In genomic region chr17:30559536-30559935, GRCm38 (mm10) we compare ENCODE assay signal across 8 mouse cellular contexts. TPM values are rescaled to one million over a fixed set of nuclear protein-coding genes. Genes with fewer than 3 reads are reported as not detected.
DNase-seq lines count a peak whose midpoint lies in the region; ATAC-seq and TF ChIP-seq lines count a peak whose summit lies in the region.
"Had no signal": no experiment of that assay in that cellular context is flagged by ENCODE, and none has a peak within 500 bp of the region (broad histone marks: within the 10 kb centered on the region; RNA-seq: fewer than 3 reads in every experiment).

No protein-coding gene starts in this region.

- no peak for ATAC-seq in limb, embryonic 11.5 days (ENCODE audit: insufficient number of reproducible peaks, low FRiP score, low TSS enrichment, low read depth)
- peak; percentile 64 for ATAC-seq in G1E (ENCODE audit: extremely low read depth, insufficient number of reproducible peaks, low FRiP score, poor library complexity, severe bottlenecking)

- no peak overlapping the region for H3K9ac ChIP-seq in limb, embryonic 11.5 days (ENCODE audit: low read length)
- H3K9ac ChIP-seq: hindbrain, embryonic 15.5 days had no signal

- peaks cover 6% of the 10 kb centered on the region; the same call in 1 of the 2 replicates for H3K4me1 ChIP-seq in limb, embryonic 11.5 days (ENCODE audit: control insufficient read depth, insufficient read depth, low read length)
- peaks cover 13% of the 10 kb centered on the region for H3K4me1 ChIP-seq in limb, embryonic 10.5 days
- peaks cover 4% of the 10 kb centered on the region; the same call in 1 of the 2 replicates for H3K4me1 ChIP-seq in G1E (ENCODE audit: insufficient read depth, low read depth, low read length)
- peaks cover 5% of the 10 kb centered on the region; the same call in 1 of the 2 replicates for H3K4me1 ChIP-seq in small intestine, adult 2 months (ENCODE audit: control insufficient read depth, insufficient read depth, insufficient read length, low read length)
- H3K4me1 ChIP-seq: hindbrain, embryonic 15.5 days had no signal

- intact Hi-C loops in left cerebral cortex, postnatal 4 days (cut with DNase I), result no loop called here

- H3K4me2 ChIP-seq in limb, embryonic 11.5 days (ENCODE audit: low read depth, severe bottlenecking), result no peak overlapping the region
- H3K4me2 ChIP-seq: hindbrain, embryonic 15.5 days had no signal

- H3K36me3 ChIP-seq in limb, embryonic 11.5 days (ENCODE audit: control insufficient read depth, insufficient read depth, low read length), result no peaks in the 10 kb centered on the region
- no peaks in the 10 kb centered on the region for H3K36me3 ChIP-seq in limb, embryonic 10.5 days
- H3K36me3 ChIP-seq in G1E (replicated peaks), result peaks cover 15% of the 10 kb centered on the region
- H3K36me3 ChIP-seq in small intestine, adult 2 months (ENCODE audit: control insufficient read depth, insufficient read depth, low read length), result no peaks in the 10 kb centered on the region
- H3K36me3 ChIP-seq: hindbrain, embryonic 15.5 days had no signal

- H3K27me3 ChIP-seq in limb, embryonic 11.5 days (ENCODE audit: control insufficient read depth, insufficient read depth, low read length), result no peaks in the 10 kb centered on the region
- no peaks in the 10 kb centered on the region for H3K27me3 ChIP-seq in limb, embryonic 10.5 days (ENCODE audit: low read depth, poor library complexity, severe bottlenecking)
- H3K27me3 ChIP-seq in G1E (ENCODE audit: insufficient read depth, low read length), result no peaks in the 10 kb centered on the region
- H3K27me3 ChIP-seq in small intestine, adult 2 months (ENCODE audit: control insufficient read depth, insufficient read depth, low read length), result no peaks in the 10 kb centered on the region
- H3K27me3 ChIP-seq: hindbrain, embryonic 15.5 days had no signal

- TF ChIP-seq CTCF in G1E (IDR thresholded peaks at IDR 0.05; ENCODE audit: low read depth, low read length), result peak; percentile 87
- TF ChIP-seq CTCF in small intestine, adult 2 months (IDR thresholded peaks at IDR 0.05; ENCODE audit: extremely low read depth, insufficient read length, insufficient replicate concordance, low read depth, low read length), result peak; percentile 82; the same call in 1 of the 2 replicates

- TF ChIP-seq POLR2A in small intestine, adult 2 months (IDR thresholded peaks at IDR 0.05; ENCODE audit: low read depth, low read length), result no peak

- no peak overlapping the region for H3K4me3 ChIP-seq in limb, embryonic 11.5 days (ENCODE audit: low read depth, low read length)
- H3K4me3 ChIP-seq in limb, embryonic 10.5 days, result no peak overlapping the region
- H3K4me3 ChIP-seq in G1E (ENCODE audit: low read depth, low read length), result no peak overlapping the region
- H3K4me3 ChIP-seq in small intestine, adult 2 months (ENCODE audit: low read depth, low read length), result no peak overlapping the region
- H3K4me3 ChIP-seq: hindbrain, embryonic 15.5 days had no signal

- H3K9me3 ChIP-seq in limb, embryonic 11.5 days (ENCODE audit: control insufficient read depth, low read length), result no peaks in the 10 kb centered on the region
- no peaks in the 10 kb centered on the region for H3K9me3 ChIP-seq in limb, embryonic 10.5 days (replicated peaks)
- no peaks in the 10 kb centered on the region for H3K9me3 ChIP-seq in G1E (replicated peaks)
- H3K9me3 ChIP-seq: hindbrain, embryonic 15.5 days had no signal

- peak; percentile 56 for DNase-seq in limb, embryonic 11.5 days (ENCODE audit: low spot score)
- no peak for DNase-seq in limb, embryonic 10.5 days (ENCODE audit: low spot score)
- peak; percentile 67 for DNase-seq in G1E (ENCODE audit: low spot score)
- DNase-seq in adrenal gland, postnatal 25 days, result peak; percentile 82
- DNase-seq in gastrocnemius, adult 18-20 months (ENCODE audit: low spot score), result peak; percentile 59
- peak; percentile 57 for DNase-seq in left cerebral cortex, postnatal 4 days

- WGBS in limb, embryonic 11.5 days, result 40% methylated on average over 3 of the region's 3 CpGs
- WGBS in limb, embryonic 10.5 days, result 40% methylated on average over 3 of the region's 3 CpGs
- WGBS in small intestine, adult 2 months, result 25% methylated on average over 3 of the region's 3 CpGs

- H3K27ac ChIP-seq in limb, embryonic 11.5 days (replicated peaks; ENCODE audit: low read depth, low read length), result no peak overlapping the region
- no peak overlapping the region for H3K27ac ChIP-seq in limb, embryonic 10.5 days
- no peak overlapping the region for H3K27ac ChIP-seq in small intestine, adult 2 months (ENCODE audit: insufficient read depth, low read depth, low read length)
- H3K27ac ChIP-seq: hindbrain, embryonic 15.5 days had no signal

RNA-seq across cellular contexts. Expression of gene Btbd9, which starts 16.8 kb away (rescaled TPM):
- polyA plus RNA-seq in limb, embryonic 11.5 days (2014; fragmentation: Nextera tagmentation; extraction: Ambion mirVana), result 41.1 and 43.7 TPM in 2 replicates
- polyA plus RNA-seq in limb, embryonic 10.5 days (2016; fragmentation: Nextera tagmentation; extraction: Ambion mirVana), result 40.5 and 57.5 TPM in 2 replicates
- total RNA-seq in G1E (2014; fragmentation: Nextera tagmentation), result 37.5 and 57.5 TPM in 2 replicates
- total RNA-seq in G1E (2017), result 25.5 and 33.6 TPM in 2 replicates
- 68.4 and 97.3 TPM in 2 replicates for polyA plus RNA-seq in G1E (2012)
- 40.1 and 41.3 TPM in 2 replicates for total RNA-seq in adrenal gland, postnatal 25 days (2021)
- total RNA-seq in gastrocnemius, adult 18-20 months (2021), result 10 to 100 TPM; 11.5 to 15.2 TPM
- total RNA-seq in left cerebral cortex, postnatal 4 days (2021), result 100 to 1,000 TPM; 110 to 126 TPM
- 8.0 and 31.2 TPM in 2 replicates for polyA plus RNA-seq in small intestine, adult 2 months (2012; rRNA removed)
